Mouse (Mus musculus): Measurements from ENCODE around the gene Tbc1d22a. TPM values are rescaled to one million over a fixed set of nuclear protein-coding genes. Genes with fewer than 3 reads are reported as not detected.
A peak's percentile ranks its signal among the peaks of the same experiment; 100 is the strongest.

Tbc1d22a gene
- polyA plus RNA-seq, 1 experiment from 2014 or later, result 8.7 TPM

GRCm38 (mm10) chr15:86229623-86230022, 15.4 kb downstream of the Tbc1d22a start:
- Histone ChIP-seq H3K9ac (ENCODE audit: low read length) (no peak overlapping the region), H3K4me2 (ENCODE audit: low read depth, low read length, severe bottlenecking) (no peak overlapping the region), H3K4me3 (ENCODE audit: low read depth, low read length) (no peak overlapping the region), H3K36me3 (ENCODE audit: control insufficient read depth, insufficient read depth, low read length) (no peaks in the 10 kb centered on the region), H3K27ac (ENCODE audit: low read depth, low read length) (no peak overlapping the region), H3K27me3 (ENCODE audit: control insufficient read depth, insufficient read depth, low read length) (no peaks in the 10 kb centered on the region), H3K4me1 (replicated peaks; ENCODE audit: control insufficient read depth, insufficient read depth, low read length) (no peaks in the 10 kb centered on the region), H3K9me3 (ENCODE audit: control insufficient read depth, low read length) (no peaks in the 10 kb centered on the region)
- DNase-seq (ENCODE audit: low spot score) (no peak), ATAC-seq (replicated peaks; ENCODE audit: low FRiP score) (no peak)
- WGBS, result 83% methylated on average over 11 of the region's 11 CpGs

- Histone ChIP-seq H3K4me1 (replicated peaks; ENCODE audit: control insufficient read depth, insufficient read depth, low read length) (no peaks in the 10 kb centered on the region), H3K27ac (ENCODE audit: low read depth, low read length) (no peak overlapping the region), H3K4me3 (ENCODE audit: low read depth, low read length) (no peak overlapping the region), H3K36me3 (ENCODE audit: control insufficient read depth, insufficient read depth, low read length) (no peaks in the 10 kb centered on the region), H3K27me3 (ENCODE audit: control insufficient read depth, insufficient read depth, low read length) (no peaks in the 10 kb centered on the region), H3K4me2 (ENCODE audit: low read depth, low read length, severe bottlenecking) (no peak overlapping the region), H3K9ac (ENCODE audit: low read length) (no peak overlapping the region), H3K9me3 (ENCODE audit: control insufficient read depth, low read length) (no peaks in the 10 kb centered on the region)
- 88% methylated on average over 1 of the region's 1 CpGs for WGBS
- ATAC-seq (replicated peaks; ENCODE audit: low FRiP score) (no peak), DNase-seq (ENCODE audit: low spot score) (no peak)
Measured at GRCm38 (mm10) chr15:86231170-86231569, 16.9 kb downstream of the Tbc1d22a start.

GRCm38 (mm10) chr15:86231831-86232512, 17.7 kb downstream of the Tbc1d22a start:
- 83% methylated on average over 7 of the region's 7 CpGs for WGBS
- Histone ChIP-seq H3K4me1 (replicated peaks; ENCODE audit: control insufficient read depth, insufficient read depth, low read length) (no peaks in the 10 kb centered on the region), H3K27me3 (ENCODE audit: control insufficient read depth, insufficient read depth, low read length) (no peaks in the 10 kb centered on the region), H3K9me3 (ENCODE audit: control insufficient read depth, low read length) (no peaks in the 10 kb centered on the region), H3K36me3 (ENCODE audit: control insufficient read depth, insufficient read depth, low read length) (no peaks in the 10 kb centered on the region), H3K9ac (ENCODE audit: low read length) (no peak overlapping the region), H3K4me2 (ENCODE audit: low read depth, low read length, severe bottlenecking) (no peak overlapping the region), H3K4me3 (ENCODE audit: low read depth, low read length) (no peak overlapping the region), H3K27ac (ENCODE audit: low read depth, low read length) (no peak overlapping the region)
- DNase-seq (ENCODE audit: low spot score) (no peak), ATAC-seq (replicated peaks; ENCODE audit: low FRiP score) (no peak)

- Histone ChIP-seq H3K36me3 (ENCODE audit: control insufficient read depth, insufficient read depth, low read length) (no peaks in the 10 kb centered on the region), H3K4me2 (ENCODE audit: low read depth, low read length, severe bottlenecking) (no peak overlapping the region), H3K4me1 (replicated peaks; ENCODE audit: control insufficient read depth, insufficient read depth, low read length) (no peaks in the 10 kb centered on the region), H3K9me3 (ENCODE audit: control insufficient read depth, low read length) (no peaks in the 10 kb centered on the region), H3K27me3 (ENCODE audit: control insufficient read depth, insufficient read depth, low read length) (no peaks in the 10 kb centered on the region), H3K27ac (ENCODE audit: low read depth, low read length) (no peak overlapping the region), H3K9ac (ENCODE audit: low read length) (no peak overlapping the region), H3K4me3 (ENCODE audit: low read depth, low read length) (no peak overlapping the region)
- 91% methylated on average over 5 of the region's 5 CpGs for WGBS
- ATAC-seq (replicated peaks; ENCODE audit: low FRiP score), result no peak
- no peak for DNase-seq (ENCODE audit: low spot score)
Measured at GRCm38 (mm10) chr15:86234001-86234400, 19.7 kb downstream of the Tbc1d22a start.

- ATAC-seq (replicated peaks; ENCODE audit: low FRiP score), result no peak
- no peak for DNase-seq (ENCODE audit: low spot score)
Measured at GRCm38 (mm10) chr15:86234517-86235441, 20.5 kb downstream of the Tbc1d22a start.

GRCm38 (mm10) chr15:86236252-86236651, 22.0 kb downstream of the Tbc1d22a start:
- no peak for ATAC-seq (replicated peaks; ENCODE audit: low FRiP score)
- Histone ChIP-seq H3K27me3 (ENCODE audit: control insufficient read depth, insufficient read depth, low read length) (no peaks in the 10 kb centered on the region), H3K4me2 (ENCODE audit: low read depth, low read length, severe bottlenecking) (no peak overlapping the region), H3K4me3 (ENCODE audit: low read depth, low read length) (no peak overlapping the region), H3K4me1 (replicated peaks; ENCODE audit: control insufficient read depth, insufficient read depth, low read length) (no peaks in the 10 kb centered on the region), H3K9ac (ENCODE audit: low read length) (no peak overlapping the region), H3K36me3 (ENCODE audit: control insufficient read depth, insufficient read depth, low read length) (no peaks in the 10 kb centered on the region), H3K27ac (ENCODE audit: low read depth, low read length) (no peak overlapping the region), H3K9me3 (ENCODE audit: control insufficient read depth, low read length) (no peaks in the 10 kb centered on the region)
- peak; percentile 78 for DNase-seq (ENCODE audit: low spot score)
- WGBS, result 52% methylated on average over 4 of the region's 4 CpGs

More at GRCm38 (mm10) chr15:86234517-86235441, 20.5 kb downstream of the Tbc1d22a start:
- H3K9me3 ChIP-seq (ENCODE audit: control insufficient read depth, low read length), result no peaks in the 10 kb centered on the region
- no peak overlapping the region for H3K27ac ChIP-seq (ENCODE audit: low read depth, low read length)
- no peaks in the 10 kb centered on the region for H3K4me1 ChIP-seq (replicated peaks; ENCODE audit: control insufficient read depth, insufficient read depth, low read length)
- H3K27me3 ChIP-seq (ENCODE audit: control insufficient read depth, insufficient read depth, low read length), result no peaks in the 10 kb centered on the region
- no peak overlapping the region for H3K4me2 ChIP-seq (ENCODE audit: low read depth, low read length, severe bottlenecking)
- no peaks in the 10 kb centered on the region for H3K36me3 ChIP-seq (ENCODE audit: control insufficient read depth, insufficient read depth, low read length)
- no peak overlapping the region for H3K4me3 ChIP-seq (ENCODE audit: low read depth, low read length)
- 89% methylated on average over 22 of the region's 22 CpGs for WGBS
- no peak overlapping the region for H3K9ac ChIP-seq (ENCODE audit: low read length)

GRCm38 (mm10) chr15:86238076-86238475, 23.8 kb downstream of the Tbc1d22a start:
- WGBS, result 93% methylated on average over 3 of the region's 3 CpGs
- no peak for ATAC-seq (replicated peaks; ENCODE audit: low FRiP score)
- no peak for DNase-seq (ENCODE audit: low spot score)

DNA sequence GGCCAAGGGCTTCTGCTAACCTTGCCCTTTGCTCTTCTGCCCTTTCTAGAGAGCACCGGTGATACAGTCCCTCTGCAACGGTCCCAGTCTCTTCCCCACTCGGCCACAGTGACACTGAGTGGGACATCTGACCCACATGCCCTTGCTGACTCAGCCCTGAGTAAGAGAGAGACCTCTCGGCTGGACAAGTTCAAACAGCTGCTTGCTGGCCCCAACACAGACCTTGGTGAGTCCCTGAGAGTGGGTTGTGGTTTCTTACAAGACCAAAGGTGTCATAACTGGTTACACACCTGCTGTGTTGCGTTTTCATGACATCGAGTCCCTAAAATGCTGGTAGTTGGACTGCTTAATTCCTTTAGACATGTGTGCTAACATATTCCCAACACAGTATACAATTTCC, 24.8 kb downstream of the Tbc1d22a start:
- no peak for ATAC-seq (replicated peaks; ENCODE audit: low FRiP score)
- Histone ChIP-seq H3K4me1 (replicated peaks; ENCODE audit: control insufficient read depth, insufficient read depth, low read length) (no peaks in the 10 kb centered on the region), H3K27ac (ENCODE audit: low read depth, low read length) (no peak overlapping the region), H3K9ac (ENCODE audit: low read length) (no peak overlapping the region), H3K9me3 (ENCODE audit: control insufficient read depth, low read length) (no peaks in the 10 kb centered on the region), H3K4me3 (ENCODE audit: low read depth, low read length) (no peak overlapping the region), H3K4me2 (ENCODE audit: low read depth, low read length, severe bottlenecking) (no peak overlapping the region), H3K27me3 (ENCODE audit: control insufficient read depth, insufficient read depth, low read length) (no peaks in the 10 kb centered on the region), H3K36me3 (ENCODE audit: control insufficient read depth, insufficient read depth, low read length) (no peaks in the 10 kb centered on the region)
- WGBS, result 90% methylated on average over 6 of the region's 6 CpGs
- DNase-seq (ENCODE audit: low spot score), result no peak

More at GRCm38 (mm10) chr15:86238076-86238475, 23.8 kb downstream of the Tbc1d22a start:
- Histone ChIP-seq H3K4me1 (replicated peaks; ENCODE audit: control insufficient read depth, insufficient read depth, low read length) (no peaks in the 10 kb centered on the region), H3K9ac (ENCODE audit: low read length) (no peak overlapping the region), H3K36me3 (ENCODE audit: control insufficient read depth, insufficient read depth, low read length) (no peaks in the 10 kb centered on the region), H3K9me3 (ENCODE audit: control insufficient read depth, low read length) (no peaks in the 10 kb centered on the region), H3K27ac (ENCODE audit: low read depth, low read length) (no peak overlapping the region), H3K4me3 (ENCODE audit: low read depth, low read length) (no peak overlapping the region), H3K4me2 (ENCODE audit: low read depth, low read length, severe bottlenecking) (no peak overlapping the region), H3K27me3 (ENCODE audit: control insufficient read depth, insufficient read depth, low read length) (no peaks in the 10 kb centered on the region)

Measured in forebrain, embryonic 11.5 days (tissue).